Mouse (Mus musculus) lung, postnatal 0 days (tissue): ENCODE results near the gene Rph3a.

Experiments used
- CTCF ChIP-seq: IDR thresholded peaks from 2 replicates; pipeline ENCODE4 v1.5.1; 2016; ENCODE audit warnings: antibody characterized with exemption, mild to moderate bottlenecking
- EP300 ChIP-seq: IDR thresholded peaks from 2 replicates; pipeline ENCODE4 v1.6.1; 2016; ENCODE audit warnings: antibody characterized with exemption, mild to moderate bottlenecking, control low read depth

DNA sequence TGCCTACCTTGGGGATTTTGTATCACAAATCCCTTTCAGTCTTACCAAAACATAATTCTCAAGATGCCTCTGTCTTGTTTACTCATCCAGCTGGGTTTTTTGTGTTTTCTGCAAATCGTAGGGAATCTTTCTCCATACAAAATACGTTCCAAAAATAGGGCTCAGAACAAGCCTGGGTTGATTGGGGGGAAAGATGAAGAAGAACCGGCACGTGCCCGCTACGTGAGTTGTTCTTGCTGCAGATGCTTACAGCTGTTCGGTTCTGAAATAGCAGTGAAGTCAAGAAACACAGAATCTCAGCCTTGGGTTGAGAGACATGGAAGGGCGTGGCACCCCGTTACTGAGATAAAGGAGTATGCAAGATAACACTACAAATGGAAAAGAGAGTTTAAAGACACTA is 44.0 kb upstream of the Rph3a start:
- TF ChIP-seq CTCF, result no peak
- no peak for TF ChIP-seq EP300
